Mouse (Mus musculus) monocyte, adult 59 days (primary cell): ENCODE results near the gene Pex3. TPM values are rescaled to one million over a fixed set of nuclear protein-coding genes. Genes with fewer than 3 reads are reported as not detected.

ENCODE experiments used
- total RNA-seq, 2 experiments: library from RNA; stranded (reverse); gene quantifications; one replicate each; pipeline ENCODE4 v1.2.4; 2023

Pex3 gene
- total RNA-seq = 10 to 100 TPM; 14.3 to 14.5 TPM

DNA sequence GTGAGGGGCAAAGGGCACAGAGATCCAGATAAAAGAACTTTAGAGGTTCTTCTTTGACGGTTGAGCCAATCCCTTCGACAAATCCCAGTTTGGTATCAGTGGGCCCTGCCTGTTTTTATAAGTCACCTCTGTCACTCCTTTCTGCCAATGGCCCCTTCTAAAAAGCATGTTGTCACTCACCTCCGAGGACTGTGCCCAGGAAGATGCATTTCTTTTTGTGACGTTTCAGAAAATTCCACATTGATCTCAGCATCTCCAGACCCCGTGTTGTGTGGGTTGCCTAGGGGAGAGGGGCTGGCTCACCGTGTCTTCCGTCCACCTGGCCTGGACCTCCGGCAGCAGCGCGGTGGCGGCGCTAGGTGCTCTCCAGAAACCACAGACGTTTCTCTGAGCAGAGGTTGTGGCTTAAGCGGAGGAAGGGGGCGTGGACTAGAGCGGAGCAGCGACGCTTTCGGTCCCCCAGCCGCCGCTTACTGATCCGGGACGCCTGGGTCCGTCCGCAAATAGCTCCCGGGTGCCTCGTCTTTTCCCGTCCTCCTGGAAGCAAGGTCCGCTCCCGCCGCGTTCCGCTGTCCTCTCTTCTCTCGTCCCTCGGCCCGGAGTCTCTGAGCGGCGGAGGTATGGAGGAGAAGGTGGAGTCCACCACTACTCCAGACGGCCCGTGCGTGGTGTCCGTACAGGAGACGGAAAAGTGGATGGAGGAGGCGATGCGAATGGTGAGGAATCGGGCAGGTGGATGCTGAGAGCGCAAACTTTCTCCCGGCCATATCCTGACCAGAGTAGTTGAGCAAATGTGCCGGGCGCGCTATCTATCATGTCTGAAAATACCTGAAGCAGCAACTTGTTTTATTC is at the start of gene Pex3, which contains the start of gene Adat2:
TSS of gene Pex3 (minus strand) at position 497 of the 852 bp plus-strand sequence.
TSS of gene Adat2 (plus strand) at position 249 of the 852 bp plus-strand sequence.

GRCm38 (mm10) chr10:13499331-13499730 is 53.6 kb downstream of the Pex3 start, which contains the start of gene Fuca2:
Gene Fuca2, plus strand, starts transcription at chr10:13499540.

Other genes starting within 250 kb of the Pex3 start
- 10 to 100 TPM; 40.7 to 41.7 TPM for gene Phactr2, start 78.7 kb downstream of the Pex3 start, total RNA-seq
- gene Fuca2, start 53.6 kb downstream of the Pex3 start, total RNA-seq = 10 to 100 TPM; 71.5 to 72.0 TPM
- 1 to 10 TPM; 4.4 TPM for gene Adat2, start 248 bp downstream of the Pex3 start, total RNA-seq